Mouse (Mus musculus) bone marrow macrophage, adult 2 months (primary cell): ENCODE results near the gene Lrrc4.

Source experiments
- CTCF ChIP-seq: IDR thresholded peaks from 2 replicates; pipeline ENCODE4 v1.5.1; 2012; ENCODE audit warnings: low read depth, mild to moderate bottlenecking, low read length, moderate library complexity
- POLR2A ChIP-seq: IDR thresholded peaks from 2 replicates; pipeline ENCODE4 v1.6.1; 2012; ENCODE audit warnings: mild to moderate bottlenecking, low read depth, low read length, borderline replicate concordance

- TF ChIP-seq POLR2A (no peak), CTCF (no peak)
Observed at GRCm38 (mm10) chr6:28848285-28848794, 16.8 kb upstream of the Lrrc4 start.
